ENCODE assay signal across 7 mouse cellular contexts in the genomic region with DNA sequence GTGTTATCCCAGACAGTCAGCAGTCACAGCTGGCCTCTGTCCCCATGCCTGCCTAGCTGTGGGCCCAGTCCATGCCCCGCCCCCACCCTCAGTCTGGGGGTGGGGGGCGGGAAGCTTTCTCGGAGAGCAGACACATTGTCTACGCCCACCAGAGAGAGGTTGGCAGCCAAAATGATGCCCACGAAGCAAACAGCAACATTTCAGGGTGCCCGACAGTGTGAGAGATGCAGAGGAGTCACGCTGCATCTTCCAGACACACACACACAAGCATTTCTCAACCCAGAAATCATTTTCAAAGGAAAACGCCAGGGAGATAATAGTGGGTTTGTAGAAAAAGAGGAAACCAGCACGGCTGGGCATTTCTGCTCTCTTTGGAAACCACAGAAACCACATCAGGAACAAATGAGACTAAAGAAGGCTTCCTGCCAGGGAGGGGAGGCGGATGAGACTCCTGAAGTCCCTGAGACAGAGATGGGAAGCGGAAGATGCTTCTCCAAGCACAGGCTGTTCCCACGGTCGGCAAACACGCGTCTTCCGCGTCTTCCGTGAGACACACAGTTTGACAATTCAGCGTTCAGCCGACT.
DNase-seq lines count a peak whose midpoint lies in the region; ATAC-seq and TF ChIP-seq lines count a peak whose summit lies in the region.

No protein-coding gene starts in this region.

- no peaks in the 10 kb centered on the region for H3K36me3 ChIP-seq in forebrain, postnatal 0 days (ENCODE audit: insufficient read depth)
- H3K36me3 ChIP-seq in hindbrain, postnatal 0 days (ENCODE audit: insufficient read depth, low read length), result no peaks in the 10 kb centered on the region
- no peaks in the 10 kb centered on the region for H3K36me3 ChIP-seq in lung, embryonic 16.5 days (ENCODE audit: control insufficient read depth, insufficient read depth, low read length)
- no peaks in the 10 kb centered on the region for H3K36me3 ChIP-seq in stomach, embryonic 15.5 days

- 43% methylated on average over 20 of the region's 20 CpGs for WGBS in forebrain, postnatal 0 days
- WGBS in hindbrain, postnatal 0 days, result 35% methylated on average over 20 of the region's 20 CpGs
- 48% methylated on average over 20 of the region's 20 CpGs for WGBS in lung, embryonic 16.5 days
- WGBS in stomach, embryonic 15.5 days, result 65% methylated on average over 20 of the region's 20 CpGs

- no peaks in the 10 kb centered on the region for H3K27me3 ChIP-seq in forebrain, postnatal 0 days (ENCODE audit: insufficient read depth, low read length)
- H3K27me3 ChIP-seq in hindbrain, postnatal 0 days (ENCODE audit: insufficient read depth, low read length), result no peaks in the 10 kb centered on the region
- no peaks in the 10 kb centered on the region for H3K27me3 ChIP-seq in lung, embryonic 16.5 days (ENCODE audit: control insufficient read depth, insufficient read depth, low read depth, low read length)
- H3K27me3 ChIP-seq in stomach, embryonic 15.5 days (replicated peaks), result no peaks in the 10 kb centered on the region

- no peaks in the 10 kb centered on the region for H3K9me3 ChIP-seq in forebrain, postnatal 0 days (ENCODE audit: low read length)
- no peaks in the 10 kb centered on the region for H3K9me3 ChIP-seq in hindbrain, postnatal 0 days (ENCODE audit: low read length)
- no peaks in the 10 kb centered on the region for H3K9me3 ChIP-seq in lung, embryonic 16.5 days (ENCODE audit: control insufficient read depth, low read length)
- no peaks in the 10 kb centered on the region for H3K9me3 ChIP-seq in stomach, embryonic 15.5 days

- ATAC-seq in forebrain, postnatal 0 days, result peak; percentile 77
- peak; percentile 88 for ATAC-seq in hindbrain, postnatal 0 days
- ATAC-seq in lung, embryonic 16.5 days (ENCODE audit: low read depth), result peak; percentile 47; the same call in 1 of the 2 replicates
- ATAC-seq in stomach, embryonic 15.5 days (ENCODE audit: insufficient read depth, low FRiP score, low read depth), result no peak

- 0 out of 2 replicates have a peak overlapping the region, but pooled peaks have one; percentile 18 for H3K9ac ChIP-seq in forebrain, postnatal 0 days
- H3K9ac ChIP-seq in hindbrain, postnatal 0 days (replicated peaks; ENCODE audit: low read length), result peak overlapping the region; percentile 7; the same call in 1 of the 2 replicates
- 0 out of 2 replicates have a peak overlapping the region, but pooled peaks have one; percentile 6 for H3K9ac ChIP-seq in lung, embryonic 16.5 days (ENCODE audit: low read length)
- H3K9ac ChIP-seq in stomach, embryonic 15.5 days, result no peak overlapping the region

- peak; percentile 13 to 28 for DNase-seq in spleen, postnatal 36 days (ENCODE audit: low spot score in 2 of 2)
- DNase-seq in spleen, adult 18-20 months, result no peak
- DNase-seq in forebrain, postnatal 0 days, result peak; percentile 61
- DNase-seq in hindbrain, postnatal 0 days (ENCODE audit: low spot score), result peak; percentile 64
- no peak for DNase-seq in embryo, embryonic 9.5 days (ENCODE audit: extremely low spot score)

- no peak overlapping the region for H3K4me3 ChIP-seq in forebrain, postnatal 0 days (ENCODE audit: low read depth, low read length)
- no peak overlapping the region for H3K4me3 ChIP-seq in hindbrain, postnatal 0 days (ENCODE audit: low read length)
- no peak overlapping the region for H3K4me3 ChIP-seq in lung, embryonic 16.5 days (ENCODE audit: low read length)
- H3K4me3 ChIP-seq in stomach, embryonic 15.5 days (replicated peaks), result no peak overlapping the region

- peak overlapping the region; percentile 62 for H3K27ac ChIP-seq in forebrain, postnatal 0 days (ENCODE audit: low read depth, low read length)
- peak overlapping the region; percentile 76 for H3K27ac ChIP-seq in hindbrain, postnatal 0 days
- no peak overlapping the region for H3K27ac ChIP-seq in lung, embryonic 16.5 days (ENCODE audit: low read length)
- no peak overlapping the region for H3K27ac ChIP-seq in stomach, embryonic 15.5 days

- peak overlapping the region; percentile 37 for H3K4me2 ChIP-seq in forebrain, postnatal 0 days (ENCODE audit: low read depth)
- peak overlapping the region; percentile 47 for H3K4me2 ChIP-seq in hindbrain, postnatal 0 days (ENCODE audit: low read depth, low read length)
- peak overlapping the region; percentile 30 for H3K4me2 ChIP-seq in lung, embryonic 16.5 days (ENCODE audit: low read depth, low read length)
- peak overlapping the region; percentile 31 for H3K4me2 ChIP-seq in stomach, embryonic 15.5 days

- TF ChIP-seq CTCF in forebrain, postnatal 0 days (IDR thresholded peaks at IDR 0.05; ENCODE audit: low read depth), result no peak
- no peak for TF ChIP-seq CTCF in hindbrain, postnatal 0 days (IDR thresholded peaks at IDR 0.05; ENCODE audit: low read depth)

- no peaks in the 10 kb centered on the region; the same call in 1 of the 2 replicates for H3K4me1 ChIP-seq in forebrain, postnatal 0 days (ENCODE audit: insufficient read depth)
- H3K4me1 ChIP-seq in hindbrain, postnatal 0 days (ENCODE audit: insufficient read depth, low read length), result no peaks in the 10 kb centered on the region
- no peaks in the 10 kb centered on the region for H3K4me1 ChIP-seq in lung, embryonic 16.5 days (replicated peaks; ENCODE audit: control insufficient read depth, insufficient read depth, low read length)
- peaks cover 4% of the 10 kb centered on the region; the same call in 1 of the 2 replicates for H3K4me1 ChIP-seq in stomach, embryonic 15.5 days

Comparison
In these comparisons a context has a peak if more than half of its experiments do, and no peak if none do; other contexts are left out.
1. DNase-seq: peak in spleen, postnatal 36 days (2 of 2), forebrain, postnatal 0 days (single experiment) and hindbrain, postnatal 0 days (single experiment); none in spleen, adult 18-20 months (0 of 2) and embryo, embryonic 9.5 days (single experiment).
2. H3K27ac ChIP-seq: peak in forebrain, postnatal 0 days (single experiment) and hindbrain, postnatal 0 days (single experiment); none in lung, embryonic 16.5 days (single experiment) and stomach, embryonic 15.5 days (single experiment).
3. Peak in every context shown above with its lines, with median percentiles within 50 percentile points of each other: H3K4me2 ChIP-seq.